ENCODE assay signal across 8 mouse cellular contexts in genomic region chr14:45530364-45531345, GRCm38 (mm10). TPM values are rescaled to one million over a fixed set of nuclear protein-coding genes. Genes with fewer than 3 reads are reported as not detected.
DNase-seq lines count a peak whose midpoint lies in the region; ATAC-seq and TF ChIP-seq lines count a peak whose summit lies in the region.

No protein-coding gene starts in this region.

- ATAC-seq in forebrain, embryonic 15.5 days (replicated peaks) = no peak; the same call in 1 of the 2 replicates
- ATAC-seq in kidney, embryonic 15.5 days (replicated peaks; ENCODE audit: low FRiP score) = peak; percentile 37
- ATAC-seq in erythroid progenitor cell, adult 5-6 weeks (replicated peaks; ENCODE audit: low FRiP score, poor library complexity, severe bottlenecking) = no peak

- TF ChIP-seq POLR2A in liver, adult 2 months (IDR thresholded peaks at IDR 0.05; ENCODE audit: extremely low read depth, insufficient read depth, low read length) = no peak
- TF ChIP-seq POLR2A in myocyte (IDR thresholded peaks at IDR 0.05; ENCODE audit: insufficient read length, low read depth) = peak; percentile 37

- peak; percentile 64 for DNase-seq in liver, adult 2 months (ENCODE audit: extremely low read depth, low read depth, low spot score)
- DNase-seq in liver = no peak
- DNase-seq in spleen, postnatal 14 days (ENCODE audit: low spot score in 2 of 2) = no peak

- no peaks in the 10 kb centered on the region for H3K27me3 ChIP-seq in liver, adult 2 months (ENCODE audit: control insufficient read depth, insufficient read depth, low read length)
- no peaks in the 10 kb centered on the region for H3K27me3 ChIP-seq in forebrain, embryonic 15.5 days
- H3K27me3 ChIP-seq in kidney, embryonic 15.5 days = no peaks in the 10 kb centered on the region
- H3K27me3 ChIP-seq in myocyte (ENCODE audit: control insufficient read depth, insufficient read depth, insufficient read length) = no peaks in the 10 kb centered on the region

- WGBS in liver, adult 2 months = 1% methylated on average over 37 of the region's 37 CpGs
- 1% methylated on average over 37 of the region's 37 CpGs for WGBS in forebrain, embryonic 15.5 days
- 1% methylated on average over 37 of the region's 37 CpGs for WGBS in kidney, embryonic 15.5 days

- peaks cover 15% of the 10 kb centered on the region for H3K4me1 ChIP-seq in liver, adult 2 months (ENCODE audit: control insufficient read depth, insufficient read depth, low read length)
- peaks cover 11% of the 10 kb centered on the region for H3K4me1 ChIP-seq in brown adipose tissue, adult 24 weeks (ENCODE audit: control insufficient read depth, insufficient read depth, insufficient read length, low read length)
- H3K4me1 ChIP-seq in forebrain, embryonic 15.5 days = peaks cover 27% of the 10 kb centered on the region
- peaks cover 33% of the 10 kb centered on the region for H3K4me1 ChIP-seq in kidney, embryonic 15.5 days

- no peak for TF ChIP-seq CTCF in liver, adult 2 months (IDR thresholded peaks at IDR 0.05; ENCODE audit: low read depth, low read length)

- peak overlapping the region; percentile 82 for H3K27ac ChIP-seq in liver, adult 2 months (replicated peaks; ENCODE audit: insufficient read depth, low read depth, low read length)
- peak overlapping the region; percentile 97 for H3K27ac ChIP-seq in brown adipose tissue, adult 24 weeks (replicated peaks; ENCODE audit: low read depth, low read length)
- H3K27ac ChIP-seq in forebrain, embryonic 15.5 days (replicated peaks) = peak overlapping the region; percentile 93
- peak overlapping the region; percentile 98 for H3K27ac ChIP-seq in kidney, embryonic 15.5 days

- peak overlapping the region; percentile 59 for H3K4me3 ChIP-seq in liver, adult 2 months (ENCODE audit: insufficient read depth, low read depth, low read length)
- H3K4me3 ChIP-seq in brown adipose tissue, adult 24 weeks (ENCODE audit: insufficient read depth, low read depth, low read length) = peak overlapping the region; percentile 82
- H3K4me3 ChIP-seq in forebrain, embryonic 15.5 days = peak overlapping the region; percentile 77
- peak overlapping the region; percentile 69 for H3K4me3 ChIP-seq in kidney, embryonic 15.5 days (replicated peaks)
- H3K4me3 ChIP-seq in myocyte = peak overlapping the region; percentile 84

- peak overlapping the region; percentile 69 for H3K9ac ChIP-seq in liver, adult 2 months (ENCODE audit: low read depth, low read length)
- peak overlapping the region; percentile 77 for H3K9ac ChIP-seq in forebrain, embryonic 15.5 days (replicated peaks)
- H3K9ac ChIP-seq in kidney, embryonic 15.5 days = peak overlapping the region; percentile 81

- H3ac ChIP-seq in myocyte (ENCODE audit: control insufficient read depth, insufficient read length) = peak overlapping the region; percentile 81

- no peaks in the 10 kb centered on the region for H3K36me3 ChIP-seq in liver, adult 2 months (ENCODE audit: control insufficient read depth, insufficient read depth, low read length)
- no peaks in the 10 kb centered on the region for H3K36me3 ChIP-seq in forebrain, embryonic 15.5 days
- H3K36me3 ChIP-seq in kidney, embryonic 15.5 days = no peaks in the 10 kb centered on the region
- H3K36me3 ChIP-seq in myocyte (ENCODE audit: control insufficient read depth, insufficient read depth) = no peaks in the 10 kb centered on the region

- H3K9me3 ChIP-seq in forebrain, embryonic 15.5 days = no peaks in the 10 kb centered on the region
- H3K9me3 ChIP-seq in kidney, embryonic 15.5 days (replicated peaks) = no peaks in the 10 kb centered on the region

- peak overlapping the region; percentile 65 for H3K4me2 ChIP-seq in forebrain, embryonic 15.5 days (replicated peaks)
- peak overlapping the region; percentile 85 for H3K4me2 ChIP-seq in kidney, embryonic 15.5 days
- H3K4me2 ChIP-seq in myocyte (ENCODE audit: low read depth) = peak overlapping the region; percentile 76

- H3K79me2 ChIP-seq in liver, adult 2 months (ENCODE audit: control insufficient read depth, insufficient read depth, low read length) = peaks cover 4% of the 10 kb centered on the region; the same call in 1 of the 2 replicates
- H3K79me2 ChIP-seq in myocyte (ENCODE audit: control insufficient read depth, insufficient read depth) = peaks cover 38% of the 10 kb centered on the region

TF ChIP-seq in myocyte, 11 proteins besides CTCF, POLR2A, EP300 and RAD21:
- TF ChIP-seq CEBPB (IDR thresholded peaks at IDR 0.05; ENCODE audit: insufficient read depth, poor library complexity, severe bottlenecking) (no peak), SRF (IDR thresholded peaks at IDR 0.05; ENCODE audit: control insufficient read depth, insufficient read length, low read depth) (no peak), REST (IDR thresholded peaks at IDR 0.05; ENCODE audit: insufficient read depth, insufficient read length) (no peak), POLR2AphosphoS2 (IDR thresholded peaks at IDR 0.05; ENCODE audit: insufficient read length, low read depth) (no peak), USF1 (IDR thresholded peaks at IDR 0.05; ENCODE audit: low read depth) (no peak), E2F4 (IDR thresholded peaks at IDR 0.05; ENCODE audit: insufficient read depth) (no peak), MYOD1 (IDR thresholded peaks at IDR 0.05; ENCODE audit: control insufficient read depth in 1 of 3, insufficient read length in 2 of 3, low read depth in 2 of 3) (no peak), TCF12 (IDR thresholded peaks at IDR 0.05; ENCODE audit: insufficient read depth, poor library complexity, severe bottlenecking) (no peak), TCF3 (IDR thresholded peaks at IDR 0.05; ENCODE audit: insufficient read length, low read depth) (no peak), MAX (IDR thresholded peaks at IDR 0.05; ENCODE audit: low read depth) (no peak), MYOG (IDR thresholded peaks at IDR 0.05; ENCODE audit: control insufficient read depth in 1 of 3, insufficient read depth in 1 of 3, insufficient read length in 2 of 3, low read depth in 2 of 3) (no peak)

RNA-seq across cellular contexts. Expression of gene Fermt2, which starts 0.7 kb away (rescaled TPM):
- total RNA-seq in liver, adult 2 months (2014; rRNA removed) = 95.1 and 104 TPM in 2 replicates
- polyA plus RNA-seq in liver, adult 2 months (2012; rRNA removed) = 37.4 and 49.7 TPM in 2 replicates
- 69.7 and 110 TPM in 2 replicates for polyA plus RNA-seq in brown adipose tissue, adult 24 weeks (2012; ENCODE audit: insufficient read depth, insufficient read length, missing spikeins)
- 62.8 and 72.2 TPM in 2 replicates for polyA plus RNA-seq in forebrain, embryonic 15.5 days (2015; fragmentation: Nextera tagmentation; extraction: Ambion mirVana)
- 168 and 181 TPM in 2 replicates for polyA plus RNA-seq in kidney, embryonic 15.5 days (2015; fragmentation: Nextera tagmentation; extraction: Ambion mirVana)
- polyA plus RNA-seq in myocyte (2012; fragmentation: generic; extraction: Trizol) = 37.9 TPM
- not detected in 2 replicates for total RNA-seq in erythroid progenitor cell, adult 5-6 weeks (2015; ENCODE audit: low replicate concordance)
- 0.51 and 0.91 TPM in 2 replicates for total RNA-seq in erythroid progenitor cell, adult 5-6 weeks (2017; ENCODE audit: low replicate concordance)
